ENCODE assay signal across 16 mouse cellular contexts in genomic region chr1:167126292-167126691, GRCm38 (mm10).
"Had no signal": no experiment of that assay in that cellular context is flagged by ENCODE, and none has a peak within 500 bp of the region (broad histone marks: within the 10 kb centered on the region; RNA-seq: fewer than 3 reads in every experiment).

No protein-coding gene starts in this region.

- H3K9ac ChIP-seq: liver, embryonic 14.5 days; lung, embryonic 14.5 days; midbrain, embryonic 12.5 days; neural tube, embryonic 13.5 days; neural tube, embryonic 15.5 days; stomach, embryonic 15.5 days had no signal

- H3K27me3 ChIP-seq: midbrain, embryonic 12.5 days; neural tube, embryonic 13.5 days; neural tube, embryonic 15.5 days; stomach, embryonic 15.5 days had no signal

- DNase-seq: lung, adult 18-20 months; lung, embryonic 14.5 days; lung, postnatal 10 days; lung, postnatal 4 days; right cerebral cortex, postnatal 14 days; thymus, adult 2 months; thymus, postnatal 25 days; thymus, postnatal 4 days had no signal

- H3K9me3 ChIP-seq: midbrain, embryonic 10.5 days; midbrain, embryonic 12.5 days; neural tube, embryonic 13.5 days; neural tube, embryonic 15.5 days; stomach, embryonic 15.5 days had no signal

- H3K36me3 ChIP-seq: midbrain, embryonic 10.5 days; midbrain, embryonic 12.5 days; neural tube, embryonic 13.5 days; neural tube, embryonic 15.5 days; stomach, embryonic 15.5 days had no signal

- H3K4me1 ChIP-seq: midbrain, embryonic 10.5 days; midbrain, embryonic 12.5 days; neural tube, embryonic 13.5 days; neural tube, embryonic 15.5 days; stomach, embryonic 15.5 days had no signal

- H3K27ac ChIP-seq: liver, embryonic 14.5 days; midbrain, embryonic 10.5 days; midbrain, embryonic 12.5 days; neural tube, embryonic 13.5 days; neural tube, embryonic 15.5 days; stomach, embryonic 15.5 days; stomach, postnatal 0 days had no signal

- H3K4me3 ChIP-seq: midbrain, embryonic 10.5 days; midbrain, embryonic 12.5 days; myocyte; neural tube, embryonic 13.5 days; neural tube, embryonic 15.5 days; stomach, embryonic 15.5 days had no signal

- H3K4me2 ChIP-seq: lung, embryonic 14.5 days; midbrain, embryonic 12.5 days; neural tube, embryonic 13.5 days; neural tube, embryonic 15.5 days; stomach, embryonic 15.5 days had no signal
